Mouse (Mus musculus) olfactory bulb, adult 2 months (tissue): Measurements from ENCODE around the gene Dgke.

ENCODE experiments used
- CTCF ChIP-seq: fragments of 200-500 bp; IDR thresholded peaks from 2 replicates; pipeline ENCODE4 v1.5.1; 2012; ENCODE audit warnings: low read depth, mild to moderate bottlenecking, low read length, moderate library complexity; ENCODE audit not compliant: insufficient read depth
- POLR2A ChIP-seq: fragments of 200-500 bp; IDR thresholded peaks from 2 replicates; pipeline ENCODE4 v1.6.1; 2012; ENCODE audit warnings: mild to moderate bottlenecking, low read depth, low read length, moderate library complexity; ENCODE audit not compliant: insufficient read depth

GRCm38 (mm10) chr11:89105823-89106222 lies 39.2 kb upstream of the Dgke start:
- no peak for TF ChIP-seq CTCF
- no peak for TF ChIP-seq POLR2A
